Mouse (Mus musculus) testis, adult 2 months (tissue): Measurements from ENCODE around the gene Msh5. TPM values are rescaled to one million over a fixed set of nuclear protein-coding genes. Genes with fewer than 3 reads are reported as not detected.

Experiments used
- H3K27ac ChIP-seq: fragments of 200-500 bp; 2 replicates; pipeline ENCODE4 v1.5.1; 2012; ENCODE audit warnings: low read depth, low read length; ENCODE audit not compliant: control insufficient read depth, insufficient read depth
- H3K27me3 ChIP-seq: fragments of 200-500 bp; 2 replicates; pipeline ENCODE4 v1.6.1; 2012; ENCODE audit warnings: mild to moderate bottlenecking, low read length, moderate library complexity; ENCODE audit not compliant: control insufficient read depth, insufficient read depth
- H3K36me3 ChIP-seq: fragments of 200-500 bp; 2 replicates; pipeline ENCODE4 v1.6.1; 2012; ENCODE audit warnings: mild to moderate bottlenecking, low read length; ENCODE audit not compliant: control insufficient read depth, insufficient read depth
- H3K4me1 ChIP-seq: fragments of 200-500 bp; 2 replicates; pipeline ENCODE4 v1.6.1; 2012; ENCODE audit warnings: low read length; ENCODE audit not compliant: control insufficient read depth, insufficient read depth
- H3K4me3 ChIP-seq: fragments of 200-500 bp; 2 replicates; pipeline ENCODE4 v1.5.1; 2012; ENCODE audit warnings: low read depth, mild to moderate bottlenecking, low read length, moderate library complexity, mixed read lengths; ENCODE audit not compliant: control insufficient read depth
- CTCF ChIP-seq: fragments of 200-500 bp; IDR thresholded peaks from 2 replicates; pipeline ENCODE4 v1.5.1; 2012; ENCODE audit warnings: low read depth, mild to moderate bottlenecking, inconsistent platforms, low read length, moderate library complexity; ENCODE audit not compliant: control insufficient read depth, insufficient read depth, insufficient replicate concordance
- POLR2A ChIP-seq: fragments of 200-500 bp; IDR thresholded peaks from 2 replicates; pipeline ENCODE4 v1.6.1; 2012; ENCODE audit warnings: low read depth, mild to moderate bottlenecking, inconsistent platforms, low read length, moderate library complexity; ENCODE audit not compliant: control insufficient read depth
- polyA plus RNA-seq: library from polyadenylated mRNA; depleted of rRNA; stranded (reverse); fragments of >200 nt; gene quantifications from 2 replicates; pipeline ENCODE4 v1.2.3, GENCODE M21; 2012

The Msh5 gene
- polyA plus RNA-seq, 1 experiment = 19.3 TPM

- no peak within 1 kb of the TSS for H3K4me3 ChIP-seq
- no peak for TF ChIP-seq POLR2A
- peak; percentile 43; the same call in 1 of the 2 replicates for TF ChIP-seq CTCF
- H3K4me1 ChIP-seq = peaks cover 4% of the 10 kb centered on the region
- H3K27me3 ChIP-seq = no peaks in the 10 kb centered on the region
- peak within 1 kb of the TSS; percentile 44 for H3K27ac ChIP-seq
- no peaks in the 10 kb centered on the region for H3K36me3 ChIP-seq
Measured at GRCm38 (mm10) chr17:35077786-35078233, 31.3 kb upstream of the Msh5 start, which contains the start of gene Ly6g6d. Gene Ly6g6d (minus strand): TSS chr17:35078065.

- no peak for TF ChIP-seq POLR2A
- TF ChIP-seq CTCF = no peak
- peaks cover 4% of the 10 kb centered on the region for H3K4me1 ChIP-seq
- H3K4me3 ChIP-seq = no peak overlapping the region
- H3K27ac ChIP-seq = no peak overlapping the region
- H3K27me3 ChIP-seq = no peaks in the 10 kb centered on the region
- H3K36me3 ChIP-seq = no peaks in the 10 kb centered on the region
Measured at GRCm38 (mm10) chr17:35077285-35077684, 30.7 kb upstream of the Msh5 start.

DNA sequence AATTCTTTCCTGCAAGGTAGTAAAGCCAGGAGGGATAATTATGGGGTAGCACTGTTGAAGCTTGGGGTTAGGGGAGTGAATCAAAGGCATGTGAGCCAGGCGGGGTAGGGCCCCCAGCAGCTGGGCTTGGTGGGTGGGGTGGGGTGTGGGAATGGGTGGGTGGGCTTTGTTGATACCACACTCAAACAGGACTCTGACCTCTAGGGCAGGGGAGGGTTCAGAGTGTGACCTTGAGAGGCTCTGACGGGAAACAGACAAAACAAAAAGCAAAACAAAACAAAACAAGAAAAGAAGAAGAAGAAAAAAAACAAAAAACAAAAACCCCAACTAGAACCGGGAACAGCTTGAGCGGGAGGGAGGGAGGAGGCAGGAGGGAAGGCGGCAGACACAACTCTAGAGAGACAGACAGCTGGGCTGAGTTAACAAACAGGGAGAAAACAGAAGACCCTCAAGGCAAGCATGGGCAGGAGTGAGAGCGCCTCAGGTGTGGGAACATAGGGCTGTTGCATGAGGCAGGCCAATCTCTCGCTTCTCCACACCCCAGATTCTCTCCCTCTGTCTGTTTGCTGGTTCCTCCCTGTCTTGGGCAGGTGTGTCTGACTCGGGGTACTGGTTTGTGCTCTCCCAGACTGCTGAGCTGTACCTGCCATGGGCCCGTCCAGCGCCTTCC, 30.1 kb upstream of the Msh5 start, which contains the start of gene Ly6g6e:
Ly6g6e (plus strand) TSS at position 396 of the 670 bp plus-strand sequence.
- Histone ChIP-seq H3K27me3 (no peaks in the 10 kb centered on the region), H3K4me3 (no peak within 1 kb of the TSS), H3K36me3 (no peaks in the 10 kb centered on the region), H3K4me1 (peaks cover 4% of the 10 kb centered on the region), H3K27ac (peak within 1 kb of the TSS; percentile 44)
- TF ChIP-seq POLR2A = no peak
- no peak for TF ChIP-seq CTCF

DNA sequence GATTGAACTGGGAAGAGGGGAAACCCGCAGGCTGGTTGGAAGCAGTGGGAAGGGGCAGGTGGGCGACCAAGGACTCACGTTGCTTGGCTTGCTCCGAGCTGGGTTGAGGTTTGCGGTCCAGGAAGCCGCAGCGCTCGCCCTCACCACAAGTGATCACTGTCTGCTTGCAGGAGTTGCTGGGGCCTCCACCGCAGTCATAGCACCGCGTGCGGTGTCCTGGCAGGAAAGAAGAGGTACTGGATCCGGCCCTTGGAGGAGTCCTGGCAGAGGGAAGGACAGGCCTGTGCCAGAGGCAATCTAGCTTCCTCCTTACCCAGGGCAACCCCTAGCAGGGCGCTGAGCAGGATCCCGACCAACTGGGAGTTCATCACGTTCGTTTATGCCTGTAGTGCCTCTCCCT, 27.6 kb upstream of the Msh5 start:
- no peak overlapping the region for H3K4me3 ChIP-seq
- no peak for TF ChIP-seq POLR2A
- no peak for TF ChIP-seq CTCF

DNA sequence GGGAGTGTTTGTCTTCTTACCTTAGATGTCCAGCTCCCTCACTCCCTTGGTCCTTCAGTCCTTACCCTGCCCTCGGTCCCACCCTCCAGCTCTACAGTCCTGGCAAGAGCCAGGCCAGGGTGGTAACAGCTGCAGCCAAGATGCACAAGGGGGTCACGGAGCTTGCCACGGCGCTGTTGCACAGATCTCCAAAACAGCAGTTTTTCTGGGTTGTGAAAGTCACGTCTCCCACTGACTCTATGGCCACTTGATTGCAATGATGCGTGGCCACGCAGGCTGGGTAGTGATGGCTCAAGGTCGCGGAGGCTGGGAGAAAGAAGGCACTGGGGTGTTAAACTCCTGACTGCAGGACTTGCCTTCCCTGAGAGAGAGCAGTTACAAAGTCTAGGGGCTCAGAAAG, 24.9 kb upstream of the Msh5 start:
- Histone ChIP-seq H3K4me1 (peaks cover 2% of the 10 kb centered on the region), H3K27me3 (no peaks in the 10 kb centered on the region), H3K4me3 (no peak overlapping the region), H3K36me3 (no peaks in the 10 kb centered on the region), H3K27ac (no peak overlapping the region)
- no peak for TF ChIP-seq CTCF
- TF ChIP-seq POLR2A = no peak

More for the DNA sequence above, 27.6 kb upstream of the Msh5 start:
- H3K4me1 ChIP-seq = peaks cover 2% of the 10 kb centered on the region
- H3K27ac ChIP-seq = no peak overlapping the region
- H3K27me3 ChIP-seq = no peaks in the 10 kb centered on the region
- no peaks in the 10 kb centered on the region for H3K36me3 ChIP-seq

DNA sequence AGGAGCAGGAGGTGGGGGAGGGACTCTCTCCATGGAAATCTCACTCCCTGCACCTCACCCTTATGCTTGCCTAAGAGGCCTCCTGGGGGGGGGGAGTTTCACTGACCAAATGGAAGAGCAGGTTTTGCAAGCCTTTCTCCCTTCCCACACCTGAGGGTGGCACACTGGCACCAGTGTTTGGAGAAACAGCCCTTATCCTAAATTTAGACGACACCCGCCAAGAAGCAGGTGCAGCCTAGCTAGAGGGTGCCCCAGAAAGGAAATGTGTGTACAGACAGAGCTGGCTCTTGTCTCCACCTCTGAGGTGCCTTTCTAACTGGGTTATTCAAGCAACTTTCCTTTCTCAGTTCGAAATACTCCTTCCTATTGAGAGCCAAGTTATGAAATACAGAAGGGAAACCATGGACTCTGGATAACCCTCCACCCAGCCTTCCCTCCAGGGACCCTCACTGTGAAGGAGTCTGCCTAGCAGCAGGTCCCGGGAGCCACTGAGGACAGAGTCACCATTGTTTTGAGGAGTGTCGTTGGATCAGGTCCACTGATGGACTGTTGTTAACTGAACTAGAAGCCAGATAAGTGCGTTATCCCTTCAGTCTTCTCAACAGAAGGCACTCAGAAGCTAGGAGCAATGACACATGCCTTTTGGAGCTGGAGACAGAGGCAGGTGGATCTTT, 24.1 kb upstream of the Msh5 start:
- H3K4me3 ChIP-seq = no peak overlapping the region
- H3K27me3 ChIP-seq = peaks cover 3% of the 10 kb centered on the region; the same call in 1 of the 2 replicates
- TF ChIP-seq POLR2A (no peak), CTCF (no peak)
- H3K4me1 ChIP-seq = peaks cover 2% of the 10 kb centered on the region
- H3K36me3 ChIP-seq = no peaks in the 10 kb centered on the region
- no peak overlapping the region for H3K27ac ChIP-seq

GRCm38 (mm10) chr17:35068213-35068914, 21.8 kb upstream of the Msh5 start:
- Histone ChIP-seq H3K27me3 (peaks cover 7% of the 10 kb centered on the region; the same call in 1 of the 2 replicates), H3K27ac (no peak overlapping the region), H3K4me3 (peak overlapping the region; percentile 71), H3K36me3 (no peaks in the 10 kb centered on the region), H3K4me1 (peaks cover 13% of the 10 kb centered on the region)
- no peak for TF ChIP-seq POLR2A
- TF ChIP-seq CTCF = no peak
